Mouse (Mus musculus) testis, adult 2 months (tissue): ENCODE measurements around the gene Adgrf5.

Experiments
- CTCF ChIP-seq: fragments of 200-500 bp; IDR thresholded peaks from 2 replicates; pipeline ENCODE4 v1.5.1; 2012; ENCODE audit warnings: low read depth, mild to moderate bottlenecking, inconsistent platforms, low read length, moderate library complexity; ENCODE audit not compliant: control insufficient read depth, insufficient read depth, insufficient replicate concordance
- POLR2A ChIP-seq: fragments of 200-500 bp; IDR thresholded peaks from 2 replicates; pipeline ENCODE4 v1.6.1; 2012; ENCODE audit warnings: low read depth, mild to moderate bottlenecking, inconsistent platforms, low read length, moderate library complexity; ENCODE audit not compliant: control insufficient read depth

DNA sequence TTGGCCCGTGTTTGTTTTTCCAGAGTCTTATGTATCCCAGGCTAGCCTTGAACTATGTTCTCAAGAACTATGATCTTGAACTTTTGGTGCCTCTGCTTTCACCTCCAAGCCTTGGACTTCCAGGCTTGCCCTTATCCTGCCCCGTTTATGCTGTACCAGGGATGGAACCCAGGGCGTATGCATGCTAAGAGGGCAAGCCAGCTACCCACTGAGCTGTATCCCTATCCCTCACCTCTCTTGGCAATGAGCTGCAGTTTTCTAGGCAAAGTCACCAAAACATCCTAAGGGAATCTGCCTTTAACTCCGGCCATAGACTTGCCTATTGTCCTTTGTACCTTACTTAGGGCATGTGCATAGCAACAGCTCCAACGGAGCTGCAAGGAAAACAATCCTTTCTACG lies 2.6 kb downstream of the Adgrf5 start:
- TF ChIP-seq POLR2A (no peak), CTCF (no peak)
